Mouse (Mus musculus) embryonic facial prominence, embryonic 12.5 days (tissue): Measurements from ENCODE around the gene Batf3. TPM values are rescaled to one million over a fixed set of nuclear protein-coding genes. Genes with fewer than 3 reads are reported as not detected.

Source experiments
- ATAC-seq: fragments of 200-750 bp; cut with Nextera tagmentation; 2 replicates; pipeline ENCODE4 v1.8.0; 2017; ENCODE audit not compliant: insufficient number of reproducible peaks, insufficient read depth, low FRiP score, low TSS enrichment
- H3K27ac ChIP-seq: fragments of 300-500 bp; sonication (generic); 2 replicates; pipeline ENCODE4 v1.5.1; 2016; ENCODE audit warnings: mild to moderate bottlenecking
- H3K27me3 ChIP-seq: fragments of 300-500 bp; sonication (generic); 2 replicates; pipeline ENCODE4 v1.6.1; 2016; ENCODE audit warnings: mild to moderate bottlenecking, moderate library complexity
- H3K36me3 ChIP-seq: fragments of 300-500 bp; sonication (generic); 2 replicates; pipeline ENCODE4 v1.6.1; 2016; ENCODE audit warnings: mild to moderate bottlenecking
- H3K4me1 ChIP-seq: fragments of 300-500 bp; sonication (generic); 2 replicates; pipeline ENCODE4 v1.6.1; 2016
- H3K4me2 ChIP-seq: fragments of 300-500 bp; sonication (generic); replicated peaks from 2 replicates; pipeline ENCODE4 v1.6.1; 2016; ENCODE audit warnings: mild to moderate bottlenecking, moderate library complexity
- H3K4me3 ChIP-seq: fragments of 300-500 bp; sonication (generic); 2 replicates; pipeline ENCODE4 v1.5.1; 2016; ENCODE audit warnings: mild to moderate bottlenecking
- H3K9ac ChIP-seq: fragments of 300-500 bp; sonication (generic); 2 replicates; pipeline ENCODE4 v1.6.1; 2016; ENCODE audit warnings: mild to moderate bottlenecking, moderate library complexity
- H3K9me3 ChIP-seq: fragments of 300-500 bp; sonication (generic); 2 replicates; pipeline ENCODE4 v1.6.1; 2016; ENCODE audit warnings: mild to moderate bottlenecking, moderate library complexity
- WGBS: fragments of 180-500 bp; shearing (Covaris S2); methylation state at CpG from one replicate; pipeline ENCODE4 v1.1.7; 2016; 5-methylcytosine and 5-hydroxymethylcytosine counted together
- polyA plus RNA-seq: library from polyadenylated mRNA; unstranded; fragments of >200 nt; fragmentation: Nextera tagmentation; extraction: Ambion mirVana; gene quantifications from 2 replicates; pipeline ENCODE4 v1.2.1, GENCODE M21; 2016

Gene Batf3
- polyA plus RNA-seq, 1 experiment from 2014 or later = 10.8 TPM

GRCm38 (mm10) chr1:191070259-191070658 is 27.4 kb upstream of the Batf3 start:
- H3K36me3 ChIP-seq = peaks cover 82% of the 10 kb centered on the region
- ATAC-seq = no peak

GRCm38 (mm10) chr1:191071613-191072012 is 26.0 kb upstream of the Batf3 start:
- Histone ChIP-seq H3K27ac (no peak overlapping the region), H3K36me3 (peaks cover 71% of the 10 kb centered on the region), H3K4me2 (no peak overlapping the region), H3K4me3 (no peak overlapping the region), H3K9ac (no peak overlapping the region), H3K9me3 (no peaks in the 10 kb centered on the region), H3K27me3 (no peaks in the 10 kb centered on the region), H3K4me1 (no peaks in the 10 kb centered on the region)
- no peak for ATAC-seq
- WGBS = 90% methylated on average over 6 of the region's 6 CpGs

More at GRCm38 (mm10) chr1:191070259-191070658, 27.4 kb upstream of the Batf3 start:
- 91% methylated on average over 4 of the region's 4 CpGs for WGBS
- Histone ChIP-seq H3K4me3 (no peak overlapping the region), H3K4me2 (no peak overlapping the region), H3K27me3 (no peaks in the 10 kb centered on the region), H3K9me3 (no peaks in the 10 kb centered on the region), H3K4me1 (no peaks in the 10 kb centered on the region), H3K27ac (no peak overlapping the region), H3K9ac (no peak overlapping the region)

GRCm38 (mm10) chr1:191072329-191072913 is 25.2 kb upstream of the Batf3 start:
- no peaks in the 10 kb centered on the region for H3K9me3 ChIP-seq
- no peak for ATAC-seq
- peaks cover 74% of the 10 kb centered on the region for H3K36me3 ChIP-seq
- no peaks in the 10 kb centered on the region for H3K27me3 ChIP-seq
- H3K9ac ChIP-seq = no peak overlapping the region
- 92% methylated on average over 16 of the region's 16 CpGs for WGBS
- no peak overlapping the region for H3K4me3 ChIP-seq
- H3K4me2 ChIP-seq = no peak overlapping the region
- no peaks in the 10 kb centered on the region for H3K4me1 ChIP-seq
- H3K27ac ChIP-seq = no peak overlapping the region

- no peaks in the 10 kb centered on the region for H3K9me3 ChIP-seq
- H3K4me2 ChIP-seq = no peak overlapping the region
- H3K9ac ChIP-seq = no peak overlapping the region
- no peaks in the 10 kb centered on the region for H3K4me1 ChIP-seq
- ATAC-seq = no peak
- WGBS = 88% methylated on average over 6 of the region's 6 CpGs
- no peaks in the 10 kb centered on the region for H3K27me3 ChIP-seq
- H3K4me3 ChIP-seq = no peak overlapping the region
- H3K36me3 ChIP-seq = peaks cover 74% of the 10 kb centered on the region
- no peak overlapping the region for H3K27ac ChIP-seq
These were observed 24.6 kb upstream of the Batf3 start for GRCm38 (mm10) chr1:191073001-191073400.

GRCm38 (mm10) chr1:191073486-191073885 is 24.2 kb upstream of the Batf3 start:
- Histone ChIP-seq H3K9ac (no peak overlapping the region), H3K4me2 (no peak overlapping the region), H3K27me3 (no peaks in the 10 kb centered on the region), H3K36me3 (peaks cover 74% of the 10 kb centered on the region), H3K9me3 (no peaks in the 10 kb centered on the region), H3K4me3 (no peak overlapping the region), H3K27ac (no peak overlapping the region), H3K4me1 (no peaks in the 10 kb centered on the region)
- no peak for ATAC-seq
- WGBS = 87% methylated on average over 4 of the region's 4 CpGs

GRCm38 (mm10) chr1:191075199-191075883 is 22.3 kb upstream of the Batf3 start:
- 63% methylated on average over 10 of the region's 10 CpGs for WGBS
- ATAC-seq = no peak

GRCm38 (mm10) chr1:191083230-191083629 is 14.4 kb upstream of the Batf3 start:
- Histone ChIP-seq H3K4me3 (no peak overlapping the region), H3K4me1 (no peaks in the 10 kb centered on the region), H3K4me2 (no peak overlapping the region), H3K9me3 (no peaks in the 10 kb centered on the region), H3K27ac (no peak overlapping the region), H3K9ac (no peak overlapping the region), H3K27me3 (no peaks in the 10 kb centered on the region), H3K36me3 (peaks cover 57% of the 10 kb centered on the region)
- no peak for ATAC-seq
- 92% methylated on average over 8 of the region's 8 CpGs for WGBS

More at GRCm38 (mm10) chr1:191075199-191075883, 22.3 kb upstream of the Batf3 start:
- no peak overlapping the region for H3K27ac ChIP-seq
- H3K27me3 ChIP-seq = no peaks in the 10 kb centered on the region
- peaks cover 69% of the 10 kb centered on the region for H3K36me3 ChIP-seq
- H3K4me3 ChIP-seq = no peak overlapping the region
- no peaks in the 10 kb centered on the region for H3K4me1 ChIP-seq
- H3K9me3 ChIP-seq = no peaks in the 10 kb centered on the region
- no peak overlapping the region for H3K9ac ChIP-seq
- H3K4me2 ChIP-seq = no peak overlapping the region

- H3K27me3 ChIP-seq = no peaks in the 10 kb centered on the region
- 73% methylated on average over 5 of the region's 5 CpGs for WGBS
- H3K9ac ChIP-seq = no peak overlapping the region
- no peaks in the 10 kb centered on the region for H3K4me1 ChIP-seq
- no peak overlapping the region for H3K4me2 ChIP-seq
- H3K27ac ChIP-seq = no peak overlapping the region
- ATAC-seq = no peak
- no peaks in the 10 kb centered on the region for H3K9me3 ChIP-seq
- peaks cover 43% of the 10 kb centered on the region for H3K36me3 ChIP-seq
- H3K4me3 ChIP-seq = no peak overlapping the region
These were observed 12.6 kb upstream of the Batf3 start for GRCm38 (mm10) chr1:191084951-191085559.

- WGBS = 88% methylated on average over 12 of the region's 12 CpGs
These were observed 12.1 kb upstream of the Batf3 start for GRCm38 (mm10) chr1:191085597-191085996.

GRCm38 (mm10) chr1:191086304-191086878 is 11.3 kb upstream of the Batf3 start:
- no peak overlapping the region for H3K27ac ChIP-seq
- ATAC-seq = no peak
- H3K9ac ChIP-seq = no peak overlapping the region
- H3K27me3 ChIP-seq = no peaks in the 10 kb centered on the region
- H3K4me2 ChIP-seq = no peak overlapping the region
- H3K9me3 ChIP-seq = no peaks in the 10 kb centered on the region
- H3K4me1 ChIP-seq = no peaks in the 10 kb centered on the region
- WGBS = 89% methylated on average over 7 of the region's 7 CpGs
- H3K36me3 ChIP-seq = peaks cover 35% of the 10 kb centered on the region
- no peak overlapping the region for H3K4me3 ChIP-seq

More at GRCm38 (mm10) chr1:191085597-191085996, 12.1 kb upstream of the Batf3 start:
- H3K9me3 ChIP-seq = no peaks in the 10 kb centered on the region
- no peaks in the 10 kb centered on the region for H3K27me3 ChIP-seq
- H3K9ac ChIP-seq = no peak overlapping the region
- no peak overlapping the region for H3K4me2 ChIP-seq
- no peak overlapping the region for H3K27ac ChIP-seq
- no peak for ATAC-seq
- peaks cover 39% of the 10 kb centered on the region for H3K36me3 ChIP-seq
- H3K4me1 ChIP-seq = no peaks in the 10 kb centered on the region
- no peak overlapping the region for H3K4me3 ChIP-seq

- Histone ChIP-seq H3K27me3 (no peaks in the 10 kb centered on the region), H3K9ac (no peak overlapping the region), H3K4me1 (no peaks in the 10 kb centered on the region), H3K36me3 (peaks cover 33% of the 10 kb centered on the region), H3K27ac (no peak overlapping the region), H3K9me3 (no peaks in the 10 kb centered on the region), H3K4me3 (no peak overlapping the region), H3K4me2 (no peak overlapping the region)
- no peak for ATAC-seq
- WGBS = 80% methylated on average over 8 of the region's 8 CpGs
These were observed 10.7 kb upstream of the Batf3 start for GRCm38 (mm10) chr1:191086960-191087359.

- H3K4me3 ChIP-seq = no peak overlapping the region
- no peaks in the 10 kb centered on the region for H3K4me1 ChIP-seq
- peaks cover 26% of the 10 kb centered on the region for H3K36me3 ChIP-seq
- H3K9ac ChIP-seq = no peak overlapping the region
- H3K27ac ChIP-seq = no peak overlapping the region
- 81% methylated on average over 5 of the region's 5 CpGs for WGBS
- no peaks in the 10 kb centered on the region for H3K9me3 ChIP-seq
- ATAC-seq = no peak
- no peaks in the 10 kb centered on the region for H3K27me3 ChIP-seq
- no peak overlapping the region for H3K4me2 ChIP-seq
These were observed 9.7 kb upstream of the Batf3 start for GRCm38 (mm10) chr1:191087955-191088354.
